Mouse (Mus musculus) neural tube, embryonic 11.5 days (tissue): ENCODE measurements at regions not wholly inside any gene's neighbourhood (a gene's known extent, or its start where the extent isn't known, plus 50 kb on each side); places are given as distances from the start of the nearest gene placed in this dataset.

Experiments
- ATAC-seq: fragments of 200-750 bp; cut with Nextera tagmentation; 2 replicates; pipeline ENCODE4 v1.8.0; 2017; ENCODE audit warnings: moderate number of reproducible peaks, mild to moderate bottlenecking, moderate TSS enrichment, moderate library complexity; ENCODE audit not compliant: insufficient read depth, low FRiP score, low TSS enrichment
- DNase-seq: peaks from one replicate; pipeline ENCODE4 v3.0.0-alpha.2; 2015; ENCODE audit warnings: low spot score
- H3K27ac ChIP-seq: fragments of 300-500 bp; sonication (generic); 2 replicates; pipeline ENCODE4 v1.5.1; 2014; ENCODE audit warnings: low read depth, mild to moderate bottlenecking, low read length
- H3K27me3 ChIP-seq: fragments of 300-500 bp; sonication (generic); 2 replicates; pipeline ENCODE4 v1.6.1; 2014; ENCODE audit warnings: mild to moderate bottlenecking, low read length, mixed read lengths; ENCODE audit not compliant: control insufficient read depth, insufficient read depth
- H3K36me3 ChIP-seq: fragments of 300-500 bp; sonication (generic); 2 replicates; pipeline ENCODE4 v1.6.1; 2014; ENCODE audit warnings: mild to moderate bottlenecking, low read length, moderate library complexity, mixed read lengths; ENCODE audit not compliant: control insufficient read depth, insufficient read depth
- H3K4me1 ChIP-seq: fragments of 300-500 bp; sonication (generic); 2 replicates; pipeline ENCODE4 v1.6.1; 2014; ENCODE audit warnings: low read length, mixed read lengths; ENCODE audit not compliant: control insufficient read depth, insufficient read depth
- H3K4me2 ChIP-seq: fragments of 300-500 bp; sonication (generic); 2 replicates; pipeline ENCODE4 v1.6.1; 2014; ENCODE audit warnings: low read depth, mild to moderate bottlenecking, moderate library complexity
- H3K4me3 ChIP-seq: fragments of 300-500 bp; sonication (generic); 2 replicates; pipeline ENCODE4 v1.5.1; 2014; ENCODE audit warnings: low read depth, low read length
- H3K9ac ChIP-seq: fragments of 300-500 bp; sonication (generic); 2 replicates; pipeline ENCODE4 v1.6.1; 2014; ENCODE audit warnings: mild to moderate bottlenecking, low read length
- H3K9me3 ChIP-seq: fragments of 300-500 bp; sonication (generic); 2 replicates; pipeline ENCODE4 v1.6.1; 2016; ENCODE audit warnings: low read length; ENCODE audit not compliant: control insufficient read depth

DNA sequence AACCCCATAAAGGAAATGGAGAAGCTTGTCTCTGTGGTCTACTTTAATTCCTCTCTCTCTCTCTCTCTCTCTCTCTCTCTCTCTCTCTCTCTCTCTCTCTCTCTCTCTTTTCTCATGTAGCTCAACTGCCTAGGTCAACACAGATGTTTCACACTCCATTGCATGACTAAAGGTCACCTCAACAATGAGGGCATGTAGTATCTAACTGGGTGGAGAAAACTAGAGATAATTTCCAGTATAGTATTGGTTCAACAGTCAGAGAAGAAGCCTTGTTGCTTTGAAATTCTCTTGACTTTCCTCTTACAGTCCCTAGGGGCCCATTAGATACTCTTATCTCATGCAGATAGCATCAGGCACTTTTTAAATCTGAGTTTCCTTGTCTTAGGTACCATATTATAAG is 140.4 kb upstream of the Fscb start:
- DNase-seq (no peak), ATAC-seq (no peak)
- H3K4me2 ChIP-seq: no peak overlapping the region
- H3K9ac ChIP-seq: no peak overlapping the region
- no peaks in the 10 kb centered on the region for H3K4me1 ChIP-seq
- no peaks in the 10 kb centered on the region for H3K27me3 ChIP-seq
- no peaks in the 10 kb centered on the region for H3K36me3 ChIP-seq
- H3K9me3 ChIP-seq: no peaks in the 10 kb centered on the region
- no peak overlapping the region for H3K27ac ChIP-seq
- no peak overlapping the region for H3K4me3 ChIP-seq
